Mouse (Mus musculus) small intestine, adult 2 months (tissue): Measurements from ENCODE around the gene Rab6b.

Source experiments
- CTCF ChIP-seq: fragments of 200-500 bp; IDR thresholded peaks from 2 replicates; pipeline ENCODE4 v1.5.1; 2012; ENCODE audit warnings: low read depth, mild to moderate bottlenecking, control low read depth, inconsistent platforms, low read length, moderate library complexity, mixed read lengths; ENCODE audit not compliant: insufficient replicate concordance, insufficient read length; ENCODE audit errors: extremely low read depth
- POLR2A ChIP-seq: fragments of 200-500 bp; IDR thresholded peaks from 2 replicates; pipeline ENCODE4 v1.6.1; 2012; ENCODE audit warnings: low read depth, mild to moderate bottlenecking, control low read depth, inconsistent platforms, low read length, moderate library complexity

GRCm38 (mm10) chr9:103208802-103209423 is 97.3 kb downstream of the Rab6b start:
- TF ChIP-seq POLR2A (no peak), CTCF (no peak)
